Mouse (Mus musculus): ENCODE measurements at regions not wholly inside any gene's neighbourhood (a gene's known extent, or its start where the extent isn't known, plus 50 kb on each side); places are given as distances from the start of the nearest gene placed in this dataset.

DNA sequence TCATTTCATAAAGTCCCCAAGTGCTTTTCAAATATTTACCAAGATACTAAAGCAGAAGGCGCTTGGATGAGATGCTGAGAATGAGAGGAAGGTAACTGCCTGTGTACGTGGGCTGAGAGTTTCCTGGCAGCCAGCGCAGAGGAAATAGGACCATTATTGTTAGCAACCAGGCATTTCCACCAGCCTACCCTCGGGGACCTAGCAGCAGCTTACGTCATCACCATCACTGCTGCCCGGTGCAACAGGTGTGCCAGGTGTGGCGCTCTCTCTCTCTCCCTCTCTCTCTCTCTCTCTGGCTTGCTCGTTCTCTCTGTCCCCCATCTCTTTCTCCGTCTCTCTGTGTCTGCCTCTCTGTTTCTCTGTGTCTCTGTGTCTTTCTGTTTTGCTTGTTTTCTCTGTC is 55.1 kb upstream of the Fam222a start:
- peak in 1 of 2 experiments; percentile 8 for DNase-seq

DNA sequence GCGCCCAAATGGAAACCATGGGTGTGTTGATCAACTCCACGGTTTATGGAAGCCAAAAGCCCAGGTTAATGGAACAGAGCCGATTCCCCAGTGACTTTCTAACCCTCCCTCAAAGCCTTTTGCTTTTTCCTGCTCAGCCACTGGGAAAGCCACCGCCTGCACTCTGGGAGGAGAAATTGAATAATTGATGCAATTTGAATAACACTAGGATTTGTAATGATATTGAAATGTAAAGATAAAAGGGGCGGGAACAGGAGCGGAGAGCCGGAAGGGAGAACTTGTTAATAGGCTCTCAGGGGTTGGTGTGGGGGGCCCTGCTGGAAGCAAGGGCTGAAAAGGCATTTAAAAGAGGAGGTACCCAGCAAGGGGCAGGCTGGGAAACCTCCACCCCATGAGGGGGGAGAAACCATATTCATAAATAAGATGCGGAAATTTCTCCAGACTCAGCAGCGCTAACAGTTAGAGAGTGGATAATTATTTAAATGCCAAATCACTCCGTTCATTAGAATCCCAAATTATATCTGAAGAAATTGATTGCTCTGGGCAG is 53.8 kb upstream of the Fam222a start:
- DNase-seq: no peak

- DNase-seq: no peak
These were observed 50.8 kb upstream of the Fam222a start for GRCm38 (mm10) chr5:114517010-114517409.

DNA sequence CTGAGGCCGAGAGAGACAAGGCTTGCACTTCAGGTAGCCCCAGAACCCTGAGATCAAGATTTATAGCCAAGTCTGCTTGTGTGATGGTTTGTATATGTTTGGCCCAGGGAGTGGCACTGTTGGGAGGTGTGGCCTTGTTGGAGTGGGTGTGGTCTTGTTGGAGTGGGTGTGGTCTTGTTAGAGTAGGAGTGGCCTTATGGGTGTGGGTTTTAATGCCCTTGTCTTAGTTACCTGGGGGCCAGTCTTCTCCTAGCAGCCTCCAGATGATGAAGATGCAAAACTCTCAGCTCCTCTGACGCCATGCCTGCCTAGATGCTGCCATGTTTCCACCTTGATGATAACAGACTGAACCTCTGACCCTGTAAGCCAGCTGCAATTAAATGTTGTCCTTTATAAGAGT is 49.8 kb upstream of the Fam222a start:
- no peak for DNase-seq

All from kidney, adult 8-10 months (tissue).